Mouse (Mus musculus): ENCODE data around the gene Apol10a. TPM values are rescaled to one million over a fixed set of nuclear protein-coding genes. Genes with fewer than 3 reads are reported as not detected.
"Not testable (repeated sequence)": the region's sequence is repeated elsewhere in the genome, so short reads cannot be mapped to it uniquely, and the experiment has no call there.

Apol10a gene
- total and polyA plus RNA-seq, 3 experiments, result 0.07 TPM; not detected in 2

DNA sequence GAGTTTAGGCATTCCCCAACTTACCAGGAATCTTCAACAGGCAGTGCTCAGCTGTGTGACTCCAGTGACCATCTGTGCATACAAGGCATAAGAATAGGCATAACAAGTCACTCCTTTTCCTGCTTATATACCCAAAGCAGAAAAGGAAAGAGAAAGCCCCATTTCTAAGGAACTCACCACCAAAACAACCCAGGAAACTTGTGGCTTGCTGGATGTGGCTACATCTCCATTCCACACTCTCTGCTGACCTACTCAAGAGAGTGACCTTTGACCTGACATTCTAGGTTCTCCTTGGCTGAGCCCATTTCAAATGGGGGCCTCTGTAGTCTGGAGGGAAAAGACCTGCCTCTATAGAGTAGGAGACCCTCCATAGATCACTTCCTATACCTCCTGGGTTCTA lies 56.4 kb downstream of the Apol10a start, which contains the start of gene Apol7c:
Gene Apol7c, minus strand, starts transcription at position 101 of the 400 bp plus-strand sequence.
- no peak for TF ChIP-seq EP300 (IDR thresholded peaks at IDR 0.05; ENCODE audit: insufficient read depth, low read depth, low read length)
- no peak for TF ChIP-seq CTCF (IDR thresholded peaks at IDR 0.05)
- TF ChIP-seq POLR2A (IDR thresholded peaks at IDR 0.05; ENCODE audit: insufficient read depth, low read depth, low read length), result no peak
- Histone ChIP-seq H3K4me1 (ENCODE audit: control insufficient read depth, insufficient read depth, low read length) (no peaks in the 10 kb centered on the region; the same call in 1 of the 2 replicates), H3K27ac (no peak within 1 kb of the TSS), H3K79me2 (replicated peaks; ENCODE audit: control insufficient read depth, insufficient read depth, low read length) (no peaks in the 10 kb centered on the region), H3K27me3 (ENCODE audit: control insufficient read depth, insufficient read depth, low read length) (no peaks in the 10 kb centered on the region), H3K36me3 (ENCODE audit: control insufficient read depth, insufficient read depth, low read length) (no peaks in the 10 kb centered on the region), H3K4me3 (no peak within 1 kb of the TSS), H3K9ac (ENCODE audit: low read depth, low read length) (no peak within 1 kb of the TSS)
- no peak for DNase-seq
- intact Hi-C loops (cut with DNase I), result loop anchor here (10.0 kb wide), 1 partner anchor 82 kb away; no protein-coding TSS in a partner anchor

DNA sequence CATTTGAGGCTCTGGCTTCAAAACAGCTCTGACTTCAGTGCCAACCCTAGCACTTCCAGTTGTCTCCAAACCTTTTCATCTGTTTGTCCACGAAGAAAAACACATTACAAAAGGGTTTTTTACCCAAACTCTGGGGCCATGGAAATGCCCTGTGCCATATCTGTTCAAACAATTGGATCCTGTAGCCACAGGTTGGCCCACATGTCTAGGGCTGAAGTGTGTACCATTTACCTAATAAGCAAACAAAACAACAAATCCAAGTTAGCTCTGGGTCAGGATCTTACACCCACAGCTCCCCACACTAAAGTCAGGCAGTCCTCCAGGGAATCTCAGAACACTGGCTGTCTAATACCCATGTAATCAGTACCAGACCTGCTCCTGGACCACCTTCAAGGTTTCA lies 62.4 kb downstream of the Apol10a start:
- H3K4me1 ChIP-seq (ENCODE audit: control insufficient read depth, insufficient read depth, low read length); H3K4me3 ChIP-seq; H3K36me3 ChIP-seq (ENCODE audit: control insufficient read depth, insufficient read depth, low read length); H3K27me3 ChIP-seq (ENCODE audit: control insufficient read depth, insufficient read depth, low read length); H3K9ac ChIP-seq (ENCODE audit: low read depth, low read length); H3K79me2 ChIP-seq (replicated peaks; ENCODE audit: control insufficient read depth, insufficient read depth, low read length); DNase-seq; H3K27ac ChIP-seq: not testable (repeated sequence)
- WGBS, result 21% methylated on average over 1 of the region's 1 CpGs
- intact Hi-C loops (cut with DNase I), result loop anchor here (10.0 kb wide), 1 partner anchor 76 kb away; no protein-coding TSS in a partner anchor

Other genes with a start within 250 kb of the Apol10a start
- 100 to 1,000 TPM; 106 to 110 TPM for gene Rbfox2, start 170.0 kb upstream of the Apol10a start, total RNA-seq (2021)
- 86.0 and 145 TPM in 2 replicates for gene Rbfox2, start 170.0 kb upstream of the Apol10a start, polyA plus RNA-seq (2012; rRNA removed)
- under 1 TPM in 1 of 2 experiments, not detected in 1; 0.13 TPM for gene Apol7a, start 77.9 kb upstream of the Apol10a start, total RNA-seq (2021)
- gene Apol7a, start 77.9 kb upstream of the Apol10a start, polyA plus RNA-seq (2012; rRNA removed), result 0.23 and 0.29 TPM in 2 replicates
- under 1 TPM; 0.27 to 0.39 TPM for gene Apol9a, start 65.9 kb upstream of the Apol10a start, total RNA-seq (2021)
- 0.73 and 1.00 TPM in 2 replicates for gene Apol9a, start 65.9 kb upstream of the Apol10a start, polyA plus RNA-seq (2012; rRNA removed)
- gene Apol7b, start 29.6 kb upstream of the Apol10a start, total RNA-seq (2021), result under 1 TPM; 0.21 to 0.43 TPM
- 0.10 TPM in 1 of 2 replicates, not detected in the other for gene Apol7b, start 29.6 kb upstream of the Apol10a start, polyA plus RNA-seq (2012; rRNA removed)
- gene Apol11a, start 31.2 kb downstream of the Apol10a start, total RNA-seq (2021), result not detected
- not detected in 2 replicates for gene Apol11a, start 31.2 kb downstream of the Apol10a start, polyA plus RNA-seq (2012; rRNA removed)
- gene Apol7c, start 56.3 kb downstream of the Apol10a start, total RNA-seq (2021), result not detected
- 0.12 TPM in 1 of 2 replicates, not detected in the other for gene Apol7c, start 56.3 kb downstream of the Apol10a start, polyA plus RNA-seq (2012; rRNA removed)
- gene 1700025B11Rik, start 84.8 kb downstream of the Apol10a start, total RNA-seq (2021), result not detected
- gene 1700025B11Rik, start 84.8 kb downstream of the Apol10a start, polyA plus RNA-seq (2012; rRNA removed), result not detected in 2 replicates
- gene Apol10b, start 119.1 kb downstream of the Apol10a start, total RNA-seq (2021), result 1 to 10 TPM; 1.3 to 3.0 TPM
- 1.9 and 2.8 TPM in 2 replicates for gene Apol10b, start 119.1 kb downstream of the Apol10a start, polyA plus RNA-seq (2012; rRNA removed)
- gene Gm36245, start 122.2 kb downstream of the Apol10a start, total RNA-seq (2021), result not detected
- 0.45 TPM in 1 of 2 replicates, not detected in the other for gene Gm36245, start 122.2 kb downstream of the Apol10a start, polyA plus RNA-seq (2012; rRNA removed)
- gene Apol11b, start 166.2 kb downstream of the Apol10a start, total RNA-seq (2021), result 1 to 10 TPM; 1.3 to 8.1 TPM
- 0.26 and 6.2 TPM in 2 replicates for gene Apol11b, start 166.2 kb downstream of the Apol10a start, polyA plus RNA-seq (2012; rRNA removed)
- under 1 TPM in 1 of 2 experiments, not detected in 1; 0.48 TPM for gene Apol7e, start 221.8 kb downstream of the Apol10a start, total RNA-seq (2021)
- gene Apol7e, start 221.8 kb downstream of the Apol10a start, polyA plus RNA-seq (2012; rRNA removed), result 0.23 and 0.43 TPM in 2 replicates